Comparison of ENCODE assay signal across 18 mouse cellular contexts in genomic region chr10:81354738-81355477, GRCm38 (mm10). TPM values are rescaled to one million over a fixed set of nuclear protein-coding genes. Genes with fewer than 3 reads are reported as not detected.
DNase-seq lines count a peak whose midpoint lies in the region; ATAC-seq and TF ChIP-seq lines count a peak whose summit lies in the region.
"Had no signal": no experiment of that assay in that cellular context is flagged by ENCODE, and none has a peak within 500 bp of the region (broad histone marks: within the 10 kb centered on the region; RNA-seq: fewer than 3 reads in every experiment).

No protein-coding gene starts in this region.

- no peak for DNase-seq in liver, adult 2 months (ENCODE audit: extremely low read depth, low read depth, low spot score)
- DNase-seq in liver, postnatal 0 days: no peak
- peak; percentile 69 for DNase-seq in NIH3T3 (ENCODE audit: low read depth)
- peak; percentile 74 for DNase-seq in yolk sac, embryonic 10.5 days (ENCODE audit: low spot score)
- DNase-seq in kidney, postnatal 10 days: no peak
- DNase-seq: adrenal gland, postnatal 36 days; layer of hippocampus, adult 9-11 months; lung, postnatal 14 days; retina, postnatal 1 day; thymus, postnatal 25 days had no signal

- H3K27ac ChIP-seq in forebrain, embryonic 13.5 days: no peak overlapping the region
- no peak overlapping the region for H3K27ac ChIP-seq in forebrain, embryonic 15.5 days (replicated peaks)
- H3K27ac ChIP-seq in liver, adult 2 months (replicated peaks; ENCODE audit: insufficient read depth, low read depth, low read length): peak overlapping the region; percentile 26; the same call in 1 of the 2 replicates
- H3K27ac ChIP-seq in liver, postnatal 0 days (ENCODE audit: low read depth): no peak overlapping the region
- H3K27ac ChIP-seq: liver, embryonic 14.5 days had no signal

- H3K79me2 ChIP-seq in liver, adult 2 months (ENCODE audit: control insufficient read depth, insufficient read depth, low read length): 0 out of 2 replicates have a peak, but pooled peaks cover 3% of the 10 kb centered on the region

- no peak for TF ChIP-seq POLR2A in liver, adult 2 months (IDR thresholded peaks at IDR 0.05; ENCODE audit: extremely low read depth, insufficient read depth, low read length)

- H3K27me3 ChIP-seq in forebrain, embryonic 13.5 days: no peaks in the 10 kb centered on the region
- H3K27me3 ChIP-seq in forebrain, embryonic 15.5 days: no peaks in the 10 kb centered on the region
- H3K27me3 ChIP-seq in liver, adult 2 months (ENCODE audit: control insufficient read depth, insufficient read depth, low read length): no peaks in the 10 kb centered on the region
- no peaks in the 10 kb centered on the region for H3K27me3 ChIP-seq in liver, postnatal 0 days (ENCODE audit: insufficient read depth, low read length)

- WGBS in forebrain, embryonic 13.5 days: 68% methylated on average over 9 of the region's 9 CpGs
- WGBS in forebrain, embryonic 15.5 days: 67% methylated on average over 9 of the region's 9 CpGs
- WGBS in liver, adult 2 months: 63% methylated on average over 9 of the region's 9 CpGs
- WGBS in liver, postnatal 0 days (ENCODE audit: insufficient replicate concordance): 69% methylated on average over 9 of the region's 9 CpGs

- H3K9ac ChIP-seq in forebrain, embryonic 13.5 days: 0 out of 2 replicates have a peak overlapping the region, but pooled peaks have one; percentile 1
- no peak overlapping the region for H3K9ac ChIP-seq in forebrain, embryonic 15.5 days (replicated peaks)
- H3K9ac ChIP-seq in liver, adult 2 months (ENCODE audit: low read depth, low read length): no peak overlapping the region
- no peak overlapping the region for H3K9ac ChIP-seq in liver, postnatal 0 days (replicated peaks)
- H3K9ac ChIP-seq: liver, embryonic 14.5 days had no signal

- no peak overlapping the region for H3K4me2 ChIP-seq in forebrain, embryonic 13.5 days
- H3K4me2 ChIP-seq in forebrain, embryonic 15.5 days (replicated peaks): no peak overlapping the region
- no peak overlapping the region for H3K4me2 ChIP-seq in liver, postnatal 0 days (ENCODE audit: low read depth, low read length)

- no peak for TF ChIP-seq EP300 in liver, postnatal 0 days (IDR thresholded peaks at IDR 0.05; ENCODE audit: low read depth)

- H3K36me3 ChIP-seq in forebrain, embryonic 13.5 days (ENCODE audit: poor library complexity, severe bottlenecking): no peaks in the 10 kb centered on the region
- no peaks in the 10 kb centered on the region for H3K36me3 ChIP-seq in forebrain, embryonic 15.5 days
- H3K36me3 ChIP-seq in liver, adult 2 months (ENCODE audit: control insufficient read depth, insufficient read depth, low read length): no peaks in the 10 kb centered on the region
- no peaks in the 10 kb centered on the region for H3K36me3 ChIP-seq in liver, postnatal 0 days (replicated peaks; ENCODE audit: insufficient read depth, low read length)

- no peak for ATAC-seq in forebrain, embryonic 13.5 days
- ATAC-seq in forebrain, embryonic 15.5 days (replicated peaks): no peak
- ATAC-seq in liver, postnatal 0 days: no peak
- ATAC-seq: forebrain, embryonic 14.5 days had no signal

- no peak for TF ChIP-seq CTCF in liver, adult 2 months (IDR thresholded peaks at IDR 0.05; ENCODE audit: low read depth, low read length)
- TF ChIP-seq CTCF in liver, postnatal 0 days (IDR thresholded peaks at IDR 0.05; ENCODE audit: low read depth): no peak

- H3K4me3 ChIP-seq in forebrain, embryonic 13.5 days: no peak overlapping the region
- H3K4me3 ChIP-seq in forebrain, embryonic 15.5 days: no peak overlapping the region
- H3K4me3 ChIP-seq in liver, adult 2 months (ENCODE audit: insufficient read depth, low read depth, low read length): no peak overlapping the region
- no peak overlapping the region for H3K4me3 ChIP-seq in liver, postnatal 0 days (ENCODE audit: low read depth, low read length)
- H3K4me3 ChIP-seq: myocyte had no signal

- peaks cover 26% of the 10 kb centered on the region for H3K4me1 ChIP-seq in forebrain, embryonic 13.5 days
- peaks cover 22% of the 10 kb centered on the region for H3K4me1 ChIP-seq in forebrain, embryonic 15.5 days
- H3K4me1 ChIP-seq in liver, adult 2 months (ENCODE audit: control insufficient read depth, insufficient read depth, low read length): peaks cover 15% of the 10 kb centered on the region
- peaks cover 48% of the 10 kb centered on the region for H3K4me1 ChIP-seq in liver, postnatal 0 days (ENCODE audit: insufficient read depth)

- no peaks in the 10 kb centered on the region for H3K9me3 ChIP-seq in forebrain, embryonic 13.5 days (replicated peaks)
- H3K9me3 ChIP-seq in forebrain, embryonic 15.5 days: no peaks in the 10 kb centered on the region
- no peaks in the 10 kb centered on the region for H3K9me3 ChIP-seq in liver, postnatal 0 days (ENCODE audit: low read length)

RNA-seq across cellular contexts. Expression of gene Mfsd12, which starts 2.4 kb away (rescaled TPM):
- polyA plus RNA-seq in forebrain, embryonic 13.5 days (2015; fragmentation: Nextera tagmentation; extraction: Ambion mirVana): 6.3 and 6.8 TPM in 2 replicates
- 11.2 and 11.9 TPM in 2 replicates for polyA plus RNA-seq in forebrain, embryonic 15.5 days (2015; fragmentation: Nextera tagmentation; extraction: Ambion mirVana)
- total RNA-seq in liver, adult 2 months (2014; rRNA removed): 5.3 and 7.4 TPM in 2 replicates
- polyA plus RNA-seq in liver, adult 2 months (2012; rRNA removed): 12.8 and 13.4 TPM in 2 replicates
- polyA plus RNA-seq in liver, postnatal 0 days (2015; fragmentation: Nextera tagmentation; extraction: Ambion mirVana): 6.8 and 7.9 TPM in 2 replicates

RNA-seq across cellular contexts. Expression of gene Hmg20b, which starts 4.6 kb away (rescaled TPM):
- 60.6 and 61.1 TPM in 2 replicates for polyA plus RNA-seq in forebrain, embryonic 13.5 days (2015; fragmentation: Nextera tagmentation; extraction: Ambion mirVana)
- 41.4 and 43.3 TPM in 2 replicates for polyA plus RNA-seq in forebrain, embryonic 15.5 days (2015; fragmentation: Nextera tagmentation; extraction: Ambion mirVana)
- 9.9 and 10.8 TPM in 2 replicates for total RNA-seq in liver, adult 2 months (2014; rRNA removed)
- 48.1 and 54.0 TPM in 2 replicates for polyA plus RNA-seq in liver, adult 2 months (2012; rRNA removed)
- polyA plus RNA-seq in liver, postnatal 0 days (2015; fragmentation: Nextera tagmentation; extraction: Ambion mirVana): 26.4 and 27.1 TPM in 2 replicates

RNA-seq across cellular contexts. Expression of gene 4930404N11Rik, which starts 10.7 kb away (rescaled TPM):
- 0.44 and 0.45 TPM in 2 replicates for polyA plus RNA-seq in forebrain, embryonic 13.5 days (2015; fragmentation: Nextera tagmentation; extraction: Ambion mirVana)
- 0.73 and 1.3 TPM in 2 replicates for polyA plus RNA-seq in forebrain, embryonic 15.5 days (2015; fragmentation: Nextera tagmentation; extraction: Ambion mirVana)
- 0.47 TPM in 1 of 2 replicates, not detected in the other for total RNA-seq in liver, adult 2 months (2014; rRNA removed)
- 0.12 and 0.37 TPM in 2 replicates for polyA plus RNA-seq in liver, adult 2 months (2012; rRNA removed)
- 0.71 and 0.94 TPM in 2 replicates for polyA plus RNA-seq in liver, postnatal 0 days (2015; fragmentation: Nextera tagmentation; extraction: Ambion mirVana)
- polyA plus RNA-seq: forebrain, embryonic 14.5 days had no signal

RNA-seq across cellular contexts. Expression of gene Gipc3, which starts 11.8 kb away (rescaled TPM):
- not detected in 2 replicates for polyA plus RNA-seq in forebrain, embryonic 13.5 days (2015; fragmentation: Nextera tagmentation; extraction: Ambion mirVana)
- polyA plus RNA-seq in forebrain, embryonic 15.5 days (2015; fragmentation: Nextera tagmentation; extraction: Ambion mirVana): not detected in 2 replicates
- under 0.01 and 0.27 TPM in 2 replicates for total RNA-seq in liver, adult 2 months (2014; rRNA removed)
- 0.51 and 0.57 TPM in 2 replicates for polyA plus RNA-seq in liver, adult 2 months (2012; rRNA removed)
- polyA plus RNA-seq in liver, postnatal 0 days (2015; fragmentation: Nextera tagmentation; extraction: Ambion mirVana): 0.02 and 0.08 TPM in 2 replicates
- total RNA-seq: common myeloid progenitor, adult 5-6 weeks; granulocyte monocyte progenitor cell, adult 5-6 weeks; neutrophil, adult 5-6 weeks had no signal
- polyA plus RNA-seq: forebrain, embryonic 14.5 days had no signal

RNA-seq across cellular contexts. Expression of gene Fzr1, which starts 23.4 kb away (rescaled TPM):
- polyA plus RNA-seq in forebrain, embryonic 13.5 days (2015; fragmentation: Nextera tagmentation; extraction: Ambion mirVana): 117 and 128 TPM in 2 replicates
- polyA plus RNA-seq in forebrain, embryonic 15.5 days (2015; fragmentation: Nextera tagmentation; extraction: Ambion mirVana): 133 and 135 TPM in 2 replicates
- total RNA-seq in liver, adult 2 months (2014; rRNA removed): 6.2 and 8.1 TPM in 2 replicates
- polyA plus RNA-seq in liver, adult 2 months (2012; rRNA removed): 20.9 and 29.9 TPM in 2 replicates
- polyA plus RNA-seq in liver, postnatal 0 days (2015; fragmentation: Nextera tagmentation; extraction: Ambion mirVana): 69.7 and 74.6 TPM in 2 replicates

Comparison
In these comparisons a context has a peak if more than half of its experiments do, and no peak if none do; other contexts are left out.
1. DNase-seq: peak in NIH3T3 (single experiment) and yolk sac, embryonic 10.5 days (single experiment); none in liver, adult 2 months (single experiment), liver, postnatal 0 days (single experiment) and kidney, postnatal 10 days (single experiment).